8 mouse cellular contexts compared by ENCODE assay signal in the genomic region with DNA sequence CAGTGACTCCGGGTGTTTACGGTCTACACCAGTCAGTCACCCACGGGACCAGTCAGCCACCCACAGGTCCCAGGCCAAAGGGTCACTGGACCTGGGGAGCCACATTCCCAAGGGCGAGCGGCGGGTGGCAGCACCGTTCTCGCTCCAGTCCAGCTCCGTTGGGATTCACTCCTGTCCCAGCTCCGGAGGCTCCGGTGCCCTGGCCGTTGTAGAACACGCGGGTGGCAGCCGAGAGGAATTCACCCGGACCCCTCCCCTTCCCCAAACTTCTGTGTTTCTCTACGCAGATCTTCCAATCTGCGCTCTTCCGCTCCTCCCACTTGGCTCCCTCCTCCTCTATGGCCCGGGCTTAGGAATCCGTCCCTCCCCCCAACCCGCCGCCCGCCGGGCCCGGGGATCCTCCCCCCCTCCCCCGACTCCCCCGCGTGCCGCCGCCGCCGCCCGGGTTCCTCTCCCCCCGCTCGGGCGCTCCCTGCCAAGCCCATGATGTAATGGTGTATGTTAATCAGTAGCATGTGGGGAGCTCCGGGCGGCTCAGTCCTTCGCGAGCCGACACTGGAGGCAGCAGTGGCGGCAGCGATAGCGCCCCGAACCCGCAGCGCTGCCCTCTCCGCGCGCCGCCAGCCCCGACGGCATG. TPM values are rescaled to one million over a fixed set of nuclear protein-coding genes. Genes with fewer than 3 reads are reported as not detected.
DNase-seq lines count a peak whose midpoint lies in the region; ATAC-seq and TF ChIP-seq lines count a peak whose summit lies in the region.

Gene Samd4, plus strand, starts transcription at position 424 of the 637 bp plus-strand sequence.

- peak within 1 kb of the TSS; percentile 91 for H3K4me3 ChIP-seq in gastrocnemius, adult 2 months
- peak within 1 kb of the TSS; percentile 59 for H3K4me3 ChIP-seq in hindbrain, embryonic 14.5 days (replicated peaks; ENCODE audit: low read length)

- peak; percentile 43; the same call in 1 of the 2 replicates for ATAC-seq in common myeloid progenitor, adult 5-6 weeks (replicated peaks; ENCODE audit: low read depth, poor library complexity, severe bottlenecking)
- peak; percentile 60 for ATAC-seq in hindbrain, embryonic 14.5 days (ENCODE audit: low FRiP score)

- H3K27ac ChIP-seq in gastrocnemius, adult 2 months, result peak within 1 kb of the TSS; percentile 91
- peak within 1 kb of the TSS; percentile 45; the same call in 1 of the 2 replicates for H3K27ac ChIP-seq in hindbrain, embryonic 14.5 days

- H3K36me3 ChIP-seq in hindbrain, embryonic 14.5 days (replicated peaks; ENCODE audit: control insufficient read depth, insufficient read depth), result no peaks in the 10 kb centered on the region

- no peaks in the 10 kb centered on the region for H3K9me3 ChIP-seq in hindbrain, embryonic 14.5 days (ENCODE audit: control insufficient read depth, low read length)

- TF ChIP-seq CTCF in gastrocnemius, adult 2 months (IDR thresholded peaks at IDR 0.05), result peak; percentile 64

- H3K4me2 ChIP-seq in hindbrain, embryonic 14.5 days (replicated peaks), result peak within 1 kb of the TSS; percentile 90

- H3K27me3 ChIP-seq in hindbrain, embryonic 14.5 days (ENCODE audit: control insufficient read depth, insufficient read depth, low read length), result peaks cover 16% of the 10 kb centered on the region

- WGBS in hindbrain, embryonic 14.5 days, result under 1% methylated on average over 45 of the region's 54 CpGs

- intact Hi-C loops in gastrocnemius, adult 2 months (cut with DNase I), result loop anchor here (1.0 to 5.0 kb wide), 4 partner anchors 60 to 305 kb away; partner anchors contain the start of genes Gch1 and Gmfb

- peaks cover 16% of the 10 kb centered on the region for H3K4me1 ChIP-seq in hindbrain, embryonic 14.5 days (replicated peaks; ENCODE audit: control insufficient read depth, insufficient read depth, low read length)

- H3K9ac ChIP-seq in hindbrain, embryonic 14.5 days, result peak within 1 kb of the TSS; percentile 72

- DNase-seq in WW6 (ENCODE audit: low read depth, low spot score), result peak; percentile 29
- DNase-seq in gastrocnemius, adult 2 months, result peak; percentile 95
- DNase-seq in hindbrain, embryonic 14.5 days (ENCODE audit: low spot score), result peak; percentile 55
- DNase-seq in left cerebral cortex, adult 11 months (ENCODE audit: low spot score), result peak; percentile 58
- peak; percentile 89 for DNase-seq in lung, postnatal 25 days (ENCODE audit: low spot score)
- DNase-seq in retina, postnatal 7 days (ENCODE audit: low read depth, low spot score), result peak; percentile 41
- DNase-seq in urinary bladder, postnatal 14 days (ENCODE audit: low spot score), result peak; percentile 80

RNA-seq across cellular contexts. Expression of gene Samd4, which starts in this region (rescaled TPM):
- 0.15 and 0.18 TPM in 2 replicates for total RNA-seq in common myeloid progenitor, adult 5-6 weeks (2017)
- 10 to 100 TPM; 50.6 to 52.6 TPM for total RNA-seq in gastrocnemius, adult 2 months (2021)
- 2.9 and 3.1 TPM in 2 replicates for polyA plus RNA-seq in hindbrain, embryonic 14.5 days (2014; fragmentation: Nextera tagmentation; extraction: Ambion mirVana)

Comparison
In these comparisons a context has a peak if more than half of its experiments do, and no peak if none do; other contexts are left out.
1. Peak in every context shown above with its lines: DNase-seq, ATAC-seq, H3K4me3 ChIP-seq and H3K27ac ChIP-seq.
2. RNA of gene Samd4 (total RNA-seq): 50.6 to 52.6 TPM in gastrocnemius, adult 2 months; 0.15 to 0.18 TPM in common myeloid progenitor, adult 5-6 weeks; every median in the first group is over 10 times any median in the second.
3. Peak in ATAC-seq in common myeloid progenitor, adult 5-6 weeks; RNA of the gene not detected or under 1 TPM.
4. DNase-seq: peak in every context shown above with its lines; median percentile 95 in gastrocnemius, adult 2 months; 89 in lung, postnatal 25 days; 80 in urinary bladder, postnatal 14 days; 58 in left cerebral cortex, adult 11 months; 55 in hindbrain, embryonic 14.5 days; 41 in retina, postnatal 7 days; 29 in WW6.